Mouse (Mus musculus) 416B (cell line): ENCODE measurements around the gene Frem2.

Experiments
- DNase-seq: peaks from one replicate; pipeline ENCODE4 v3.0.0; 2011; ENCODE audit warnings: low read depth

Frem2 gene

DNA sequence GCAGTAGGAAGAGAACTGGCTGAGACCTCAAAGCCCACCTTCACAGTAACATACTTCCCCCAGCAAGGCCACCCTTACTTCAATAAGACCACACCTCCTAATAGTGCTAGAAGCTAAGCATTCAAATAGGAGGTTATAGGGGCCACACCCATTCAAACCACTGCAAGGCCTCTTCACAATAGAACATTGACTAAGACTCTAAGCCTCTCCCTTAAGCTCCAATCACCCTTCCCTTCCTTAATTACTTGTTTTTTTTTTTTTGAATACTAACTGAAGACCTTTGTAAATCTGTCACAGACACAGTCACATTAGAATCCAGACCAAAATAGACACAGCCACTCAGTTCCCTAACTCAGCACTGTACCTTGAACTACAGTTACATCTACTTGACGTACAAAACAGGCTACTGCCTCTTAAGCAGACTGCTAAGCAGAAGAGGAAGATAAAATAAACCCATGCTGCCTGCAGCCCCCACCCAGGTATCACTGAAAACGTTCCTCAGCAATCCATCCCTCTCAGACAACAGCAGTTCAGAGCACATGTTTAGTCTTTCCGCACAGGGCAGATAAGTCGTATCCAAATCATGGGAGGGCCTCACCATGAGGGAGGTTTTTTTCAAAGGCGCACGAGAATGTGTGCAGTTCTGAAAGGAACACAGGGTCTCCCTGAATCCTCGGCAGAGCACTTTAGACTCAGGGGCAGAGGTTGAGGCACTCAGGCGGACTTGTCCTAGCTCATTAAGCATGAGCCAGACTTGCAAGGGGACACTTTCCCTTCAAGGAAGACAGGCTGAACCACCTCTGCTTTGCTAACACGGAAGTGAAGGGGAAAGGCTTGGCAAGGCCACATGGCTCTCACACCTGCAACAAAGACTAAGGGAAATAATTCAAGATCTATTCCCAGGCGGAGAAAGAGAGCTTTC lies 101.9 kb downstream of the Frem2 start:
- no peak for DNase-seq

DNA sequence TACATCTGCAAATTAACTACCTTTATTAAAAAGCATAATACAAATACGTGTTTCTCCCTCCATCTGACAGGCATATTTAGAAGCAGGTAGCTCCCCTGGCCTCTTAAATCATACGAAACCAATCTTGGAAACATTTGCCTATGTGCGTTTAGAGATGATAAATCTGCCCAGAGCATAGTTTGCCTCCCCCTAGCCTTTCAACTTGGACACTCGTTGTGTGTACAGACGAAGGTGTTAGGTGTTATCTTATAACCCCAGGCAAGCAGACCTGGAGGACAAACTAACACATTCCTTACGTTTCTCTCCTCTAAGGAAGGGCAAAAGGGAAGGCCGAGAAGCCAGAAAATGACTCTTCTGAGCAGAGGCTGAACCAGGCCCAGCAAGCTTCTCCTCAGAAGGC lies 104.5 kb downstream of the Frem2 start:
- DNase-seq, result no peak

DNA sequence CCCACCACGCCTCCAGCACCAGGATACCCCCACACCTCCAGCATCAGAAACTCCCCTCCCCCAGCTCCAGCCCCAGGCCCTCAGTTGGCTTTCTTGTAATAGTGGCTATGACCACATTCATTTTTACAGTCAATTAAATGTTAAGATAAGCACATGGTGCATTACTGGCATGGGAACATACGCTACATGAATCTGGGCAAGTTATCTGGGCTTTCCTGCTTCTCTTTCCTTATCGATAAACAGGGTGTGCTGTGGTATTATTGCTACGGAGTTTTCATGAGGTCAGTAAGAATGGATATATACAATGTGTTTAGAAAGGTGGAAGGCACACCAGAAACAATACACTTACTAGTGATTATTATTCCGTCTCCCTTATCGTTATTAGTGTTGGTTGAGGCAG lies 125.1 kb downstream of the Frem2 start:
- DNase-seq, result no peak

DNA sequence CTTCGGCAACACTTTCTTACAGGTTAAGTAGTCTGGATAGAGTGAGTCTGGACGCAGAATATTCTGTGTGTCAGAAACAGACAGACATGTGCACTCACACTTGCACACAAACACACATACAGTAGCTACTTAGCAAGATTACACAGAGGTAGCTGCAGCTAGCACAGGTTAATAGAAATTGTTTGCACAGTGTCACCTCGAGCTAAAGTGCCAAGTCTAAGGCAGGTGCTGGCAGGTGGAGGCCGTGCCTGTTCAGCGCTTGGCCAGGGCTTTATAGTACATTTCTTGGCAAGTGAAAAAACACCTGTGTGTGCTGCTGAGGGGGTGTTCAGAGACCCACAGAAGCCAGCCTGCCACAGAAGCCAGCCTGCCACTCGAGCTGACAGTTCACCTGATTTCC lies 126.8 kb downstream of the Frem2 start:
- no peak for DNase-seq

DNA sequence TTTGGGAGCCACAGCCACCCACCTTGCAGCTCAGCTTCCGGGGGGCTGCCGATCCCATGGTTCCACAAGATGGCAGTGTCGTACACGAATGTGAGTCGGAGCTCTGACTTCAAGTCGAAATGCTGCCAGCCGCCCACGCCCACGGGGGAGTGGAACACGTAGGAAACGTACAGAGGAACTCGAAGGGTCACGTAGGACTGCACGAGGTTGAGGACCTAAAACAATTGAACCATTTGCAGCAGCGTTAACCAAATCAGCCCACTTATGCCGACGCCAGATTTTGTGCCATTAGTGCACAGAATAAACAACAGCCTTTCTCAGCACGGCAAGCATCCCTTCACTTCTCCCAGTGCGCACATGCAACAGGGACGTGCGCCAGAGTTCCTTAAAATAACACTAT lies 131.4 kb downstream of the Frem2 start:
- DNase-seq, result peak; percentile 8

DNA sequence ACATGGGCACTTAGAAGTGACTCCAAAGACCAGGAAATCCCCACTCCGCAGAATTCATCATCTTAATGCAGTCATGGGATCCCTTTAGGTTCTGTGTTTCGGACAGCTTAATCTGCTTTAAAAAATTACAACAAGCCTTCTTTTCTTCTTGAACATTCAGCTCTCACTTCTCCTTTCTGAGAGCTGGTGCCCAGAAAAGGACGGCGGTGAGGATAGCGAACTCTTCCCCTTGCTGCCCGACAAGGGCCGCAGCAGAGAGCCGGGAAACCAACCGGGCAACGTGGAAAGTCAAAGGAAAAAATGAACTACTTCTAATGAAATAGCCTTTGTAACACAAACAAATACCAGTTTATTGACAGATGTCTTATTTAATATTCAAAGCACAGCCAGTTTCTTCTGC lies 134.4 kb downstream of the Frem2 start:
- DNase-seq, result no peak

DNA sequence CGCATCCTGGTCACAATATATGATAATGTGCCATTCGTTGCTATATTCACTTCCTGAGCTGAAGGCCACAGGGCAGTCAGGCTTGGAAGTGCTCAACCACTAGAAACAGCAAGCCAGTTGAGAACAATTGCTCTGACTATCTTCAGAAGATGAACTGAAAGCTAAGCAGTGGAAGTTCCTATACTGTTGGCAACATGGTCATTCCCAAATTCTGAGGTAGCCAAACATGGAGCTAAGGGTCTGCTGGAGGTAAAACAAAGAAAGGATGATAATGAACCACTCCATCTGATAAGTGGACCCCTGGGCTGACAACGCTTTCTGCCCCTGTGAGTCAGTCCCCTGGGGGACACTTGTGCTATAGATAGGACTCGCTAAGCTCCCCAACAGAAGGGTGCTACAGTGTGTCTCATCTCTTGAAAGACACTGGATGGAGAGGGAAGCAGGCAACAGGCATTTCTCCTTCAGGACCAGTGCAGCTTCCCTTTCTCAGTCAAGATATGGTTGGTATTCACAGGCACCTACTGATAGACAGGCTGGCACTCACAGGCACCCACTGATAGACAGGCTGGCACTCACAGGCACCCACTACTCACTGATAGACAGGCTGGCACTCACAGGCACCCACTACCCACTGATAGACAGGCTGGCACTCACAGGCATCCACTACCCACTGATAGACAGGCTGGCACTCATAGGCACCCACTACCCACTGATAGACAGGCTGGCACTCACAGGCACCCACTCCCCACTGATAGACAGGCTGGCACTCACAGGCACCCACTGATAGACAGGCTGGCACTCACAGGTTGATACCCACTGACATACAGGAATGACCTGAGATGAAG lies 142.7 kb downstream of the Frem2 start:
- DNase-seq, result no peak

DNA sequence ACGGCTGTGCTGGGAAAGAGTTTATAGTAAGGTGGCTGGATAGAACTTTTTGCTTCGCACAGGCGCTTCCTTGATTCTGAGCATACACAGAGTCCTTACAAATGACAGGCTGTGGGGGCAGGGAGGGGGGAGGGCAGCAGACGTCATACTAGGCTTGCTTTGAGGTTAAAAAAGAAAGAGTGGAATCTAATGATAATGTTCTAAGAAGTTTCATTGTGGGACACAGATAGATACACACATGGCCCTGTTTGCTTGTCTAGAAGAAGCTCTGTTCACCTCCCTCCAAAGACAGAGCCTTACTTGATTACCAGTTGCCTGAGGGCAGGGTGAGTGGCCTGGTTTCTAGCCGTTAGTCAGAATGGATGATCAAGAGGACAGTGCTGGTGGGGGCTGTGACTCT lies 144.1 kb downstream of the Frem2 start:
- no peak for DNase-seq

DNA sequence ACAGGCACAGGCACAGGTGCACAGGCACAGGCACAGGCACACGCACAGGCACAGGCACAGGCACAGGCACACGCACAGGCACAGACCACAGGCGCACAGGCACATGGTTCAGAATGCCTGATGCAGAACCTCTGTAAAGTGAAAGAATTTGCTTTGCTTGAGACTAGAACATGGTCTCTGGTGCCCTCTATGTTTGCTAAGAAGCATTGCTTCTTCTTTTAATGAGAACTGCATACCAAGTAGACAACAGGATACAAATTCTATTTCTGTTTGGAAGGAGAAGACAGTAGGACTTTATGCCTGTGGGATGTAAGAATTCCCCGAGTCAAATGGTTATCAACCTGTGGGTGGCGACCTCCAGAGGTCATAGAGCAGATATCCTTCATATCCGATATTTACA lies 154.7 kb downstream of the Frem2 start:
- DNase-seq, result peak; percentile 62

DNA sequence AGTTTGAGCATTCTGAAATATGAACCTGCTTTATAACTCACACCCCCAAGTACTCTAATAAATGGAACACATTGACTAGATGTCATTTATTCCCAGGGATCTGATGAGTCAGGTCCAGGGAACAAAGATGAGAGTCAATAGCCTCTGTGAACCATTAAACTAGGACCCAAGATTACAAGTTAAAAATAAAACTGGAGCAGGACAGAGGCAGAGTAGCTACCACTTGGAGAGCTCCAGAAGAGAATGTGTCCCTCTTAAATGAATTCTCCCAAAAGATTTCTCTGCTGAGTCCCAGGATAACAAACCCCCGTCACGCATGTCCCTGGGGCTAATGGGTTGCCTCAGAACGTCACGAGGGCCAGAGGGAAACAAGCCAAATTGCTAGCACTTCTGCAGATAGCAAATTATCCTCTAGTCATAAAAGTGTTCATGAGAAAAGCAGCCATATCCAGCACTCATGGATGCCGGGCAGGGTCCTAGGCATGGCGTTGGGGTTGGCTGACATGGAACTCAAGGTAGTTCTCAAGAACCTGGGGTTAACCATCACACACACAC lies 158.7 kb downstream of the Frem2 start:
- no peak for DNase-seq

DNA sequence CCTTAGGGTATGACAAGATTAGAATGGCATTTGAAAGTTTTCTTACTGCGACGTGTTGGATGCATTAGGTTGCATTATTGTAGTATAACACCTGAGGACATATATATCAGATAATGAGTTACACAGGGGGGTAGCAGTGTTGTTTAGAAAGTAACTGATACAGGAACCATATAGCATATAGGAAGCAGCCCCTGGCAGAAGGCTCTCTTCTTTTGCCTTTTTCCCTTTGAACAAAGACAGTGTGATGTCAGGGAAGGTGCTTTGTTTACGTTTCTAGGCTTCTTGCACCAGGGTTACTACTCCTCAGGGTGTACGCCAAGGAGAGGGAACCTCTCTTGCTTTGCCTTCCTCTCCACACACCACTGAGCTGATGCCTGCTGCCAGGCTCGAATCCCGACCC lies 168.8 kb downstream of the Frem2 start, which contains the start of gene Stoml3:
TSS of gene Stoml3 (plus strand) at position 301 of the 400 bp plus-strand sequence.
- DNase-seq, result no peak

DNA sequence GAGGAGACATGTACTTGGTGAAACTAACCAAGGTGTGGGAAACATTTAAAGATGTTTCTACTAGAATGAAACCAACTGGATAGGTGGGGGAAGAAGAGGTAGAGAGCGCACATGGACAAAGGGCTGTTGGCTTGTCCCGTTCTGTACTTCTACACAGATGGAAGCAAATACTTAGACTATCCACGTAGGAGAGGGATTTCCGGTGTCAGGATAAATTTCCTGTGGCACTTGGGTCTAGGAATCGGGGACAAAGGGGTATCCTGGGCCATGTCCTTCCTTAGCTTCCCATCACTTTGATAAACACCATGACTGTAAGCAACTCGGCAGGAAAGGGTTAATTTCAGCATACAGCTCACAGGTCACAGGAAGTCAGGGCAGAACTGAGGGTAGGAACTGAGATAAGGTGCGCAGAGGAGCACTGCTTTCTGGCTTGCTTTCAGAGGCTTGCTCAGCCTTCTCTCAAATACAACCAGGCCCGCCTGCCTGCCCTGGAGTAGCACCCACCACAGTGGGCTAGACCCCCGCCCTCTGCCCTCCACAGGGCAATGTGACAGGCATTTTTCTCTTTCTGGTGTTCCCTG lies 170.1 kb downstream of the Frem2 start:
- DNase-seq, result no peak

DNA sequence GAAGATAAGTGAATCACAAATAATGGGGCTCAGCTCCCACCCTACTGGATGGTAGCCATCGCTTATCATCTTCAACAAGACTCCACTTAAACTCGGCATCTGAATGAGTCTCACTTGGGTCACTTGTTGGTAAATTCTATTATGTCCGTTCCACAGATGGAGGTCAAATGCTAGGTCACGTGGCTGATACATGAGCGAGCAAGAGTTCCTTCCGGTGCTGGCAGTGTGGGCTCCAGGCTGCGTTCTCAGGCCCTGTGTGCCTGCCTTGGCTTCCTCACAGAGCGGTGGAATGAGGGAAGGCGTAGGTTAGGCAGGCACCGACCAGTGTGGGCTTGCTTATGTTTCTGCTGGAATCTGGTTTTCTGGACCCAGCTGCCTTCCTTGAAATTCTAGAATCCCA lies 170.6 kb downstream of the Frem2 start:
- no peak for DNase-seq

DNA sequence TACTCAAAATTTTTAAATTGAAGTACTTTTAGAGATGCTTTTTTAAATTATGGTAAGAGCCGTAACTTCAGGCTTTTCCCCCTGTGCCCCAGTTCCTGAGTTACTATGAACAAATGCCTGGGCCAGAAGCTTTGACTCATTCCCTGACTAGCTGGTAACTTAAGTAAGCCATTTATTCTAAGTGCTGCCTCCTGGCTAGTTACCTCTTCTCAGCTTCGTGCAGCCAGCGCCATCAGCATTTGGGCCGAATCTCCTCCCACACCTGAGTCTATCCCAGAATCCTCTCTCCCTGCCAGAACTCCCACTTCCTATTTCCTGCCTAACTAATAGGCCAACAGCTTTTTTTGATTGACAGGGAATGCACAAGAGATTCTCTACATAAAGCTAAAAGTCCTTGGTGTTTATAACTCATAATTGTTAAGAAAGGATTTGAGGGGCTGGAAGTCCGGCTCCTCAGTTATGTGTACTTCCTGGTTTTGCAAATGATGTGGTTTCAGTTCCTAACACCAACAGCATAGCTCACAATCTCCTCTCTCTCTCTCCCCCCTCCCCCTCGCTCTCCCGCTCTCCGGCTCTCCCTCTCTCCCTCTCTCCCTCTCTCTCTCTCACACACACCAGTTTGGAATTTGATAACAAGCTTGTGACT lies 173.6 kb downstream of the Frem2 start:
- DNase-seq, result peak; percentile 17

DNA sequence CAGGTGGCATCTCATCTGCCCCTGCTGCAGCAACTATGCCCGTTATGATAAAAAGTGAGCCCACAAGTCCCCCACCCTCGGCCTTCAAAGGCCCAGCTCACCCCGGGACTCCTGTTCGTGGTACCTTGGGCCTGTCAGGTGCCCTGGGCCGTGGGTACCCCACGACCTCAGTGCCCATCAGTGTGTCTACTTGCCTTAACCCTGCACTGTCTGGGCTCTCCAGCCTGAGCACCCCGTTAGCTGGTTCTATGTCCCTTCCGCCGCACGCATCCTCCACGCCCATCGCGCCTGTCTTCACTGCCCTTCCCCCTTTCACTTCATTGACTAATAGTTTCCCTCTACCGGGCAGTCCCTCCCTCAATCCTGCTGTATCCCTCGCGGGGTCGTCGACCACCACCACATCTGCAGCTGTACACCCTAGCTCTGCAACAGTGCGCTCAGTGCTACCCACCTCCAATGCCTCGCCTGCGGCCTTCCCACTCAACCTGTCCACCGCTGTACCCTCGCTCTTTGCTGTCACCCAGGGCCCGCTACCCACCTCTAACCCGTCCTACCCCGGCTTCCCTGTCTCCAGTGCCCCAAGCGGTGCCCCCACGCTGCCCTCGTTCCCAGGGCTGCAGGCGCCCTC lies 178.6 kb downstream of the Frem2 start:
- no peak for DNase-seq

DNA sequence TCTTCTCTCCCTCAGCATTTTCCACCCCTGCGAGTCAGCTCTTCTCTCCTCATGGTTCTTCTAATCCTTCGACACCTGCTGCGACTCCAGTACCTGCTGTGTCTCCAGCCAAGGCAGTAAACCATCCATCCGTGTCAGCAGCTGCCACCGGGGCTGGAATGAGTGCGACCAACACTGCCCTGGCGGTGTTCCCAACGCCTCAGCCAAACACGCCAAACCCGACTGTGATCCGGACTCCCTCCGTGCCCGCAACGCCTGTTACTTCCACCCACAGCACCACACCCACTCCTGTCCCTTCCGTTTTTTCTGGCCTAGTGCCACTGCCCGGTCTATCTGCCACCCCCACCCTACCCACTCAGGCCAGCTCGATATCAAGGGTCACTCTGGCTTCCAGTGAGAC lies 179.7 kb downstream of the Frem2 start:
- no peak for DNase-seq

DNA sequence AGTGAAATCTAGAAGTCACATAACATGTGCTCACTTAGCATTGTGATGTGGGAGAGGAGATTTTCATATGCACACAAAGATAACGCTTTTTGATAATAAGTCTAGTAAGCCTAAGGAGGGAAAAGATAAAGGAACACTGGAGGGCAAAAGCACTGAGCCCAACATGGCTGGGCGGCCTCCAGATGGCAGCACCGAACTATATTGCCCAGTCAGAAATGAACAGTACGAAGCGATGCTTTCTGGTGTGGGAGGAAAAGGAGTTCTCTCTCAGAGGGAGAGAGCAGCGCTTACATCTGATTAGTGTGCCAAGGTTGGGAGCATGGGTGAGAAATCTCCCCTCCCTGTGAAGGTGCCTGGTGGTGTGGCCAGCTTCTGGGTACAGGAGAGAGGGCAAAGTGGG lies 181.3 kb downstream of the Frem2 start:
- peak; percentile 21 for DNase-seq

DNA sequence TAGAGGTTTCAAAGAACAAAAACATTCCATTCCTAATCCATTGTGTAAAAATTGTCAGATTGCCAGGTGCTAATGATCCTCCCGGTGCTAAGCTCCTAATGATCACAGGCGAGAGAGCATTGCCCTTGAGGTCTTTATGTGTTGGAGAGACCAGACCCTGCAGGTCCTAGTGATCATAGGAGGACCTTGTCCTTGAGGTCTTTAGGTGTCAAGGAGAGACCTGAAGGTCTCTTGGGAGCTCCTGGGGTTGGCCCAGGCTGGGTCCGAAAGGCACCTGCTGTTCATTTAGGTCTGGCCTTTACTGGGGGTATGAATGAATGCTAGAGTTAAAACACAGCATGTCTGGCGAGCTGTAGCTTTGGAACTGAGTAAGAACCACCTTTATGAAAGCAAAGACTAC lies 183.0 kb downstream of the Frem2 start:
- no peak for DNase-seq

DNA sequence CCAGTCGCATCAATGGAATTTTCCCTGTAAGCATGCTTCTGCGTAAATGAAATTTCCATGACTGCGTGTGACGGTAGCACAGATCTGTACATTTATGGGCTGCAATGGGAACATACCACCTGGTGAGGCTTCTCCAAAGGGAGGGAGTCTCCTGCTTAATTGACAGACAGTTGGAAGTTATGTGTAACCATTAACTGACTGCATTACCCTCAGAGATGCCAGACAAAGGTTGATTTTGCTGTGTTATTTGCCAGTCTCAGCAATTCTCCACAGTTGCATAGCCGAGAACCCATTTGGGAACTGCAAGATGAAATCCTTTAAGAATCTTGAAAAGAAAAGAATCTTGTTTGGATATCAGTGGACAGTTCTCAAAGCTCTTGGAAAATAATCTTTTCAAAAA lies 185.1 kb downstream of the Frem2 start:
- no peak for DNase-seq

DNA sequence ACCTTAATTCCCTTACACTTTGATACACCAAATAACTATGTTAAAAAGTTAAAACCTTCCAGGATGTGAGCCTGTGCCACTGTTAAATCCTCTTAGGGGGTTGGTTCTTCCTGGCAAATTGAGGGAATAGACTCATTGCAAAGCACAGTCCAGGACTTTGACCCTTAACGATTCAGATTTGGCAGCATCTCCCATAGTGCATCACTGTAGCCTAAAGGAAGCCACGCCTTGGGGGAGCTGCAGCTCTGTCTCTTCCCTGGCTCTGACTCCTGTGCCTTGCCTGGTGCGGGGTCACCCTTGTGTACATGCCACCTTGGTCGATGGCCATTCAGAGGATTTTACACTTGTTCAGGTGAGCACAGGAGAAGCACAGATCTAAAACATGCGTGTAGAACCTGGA lies 187.5 kb downstream of the Frem2 start:
- no peak for DNase-seq

DNA sequence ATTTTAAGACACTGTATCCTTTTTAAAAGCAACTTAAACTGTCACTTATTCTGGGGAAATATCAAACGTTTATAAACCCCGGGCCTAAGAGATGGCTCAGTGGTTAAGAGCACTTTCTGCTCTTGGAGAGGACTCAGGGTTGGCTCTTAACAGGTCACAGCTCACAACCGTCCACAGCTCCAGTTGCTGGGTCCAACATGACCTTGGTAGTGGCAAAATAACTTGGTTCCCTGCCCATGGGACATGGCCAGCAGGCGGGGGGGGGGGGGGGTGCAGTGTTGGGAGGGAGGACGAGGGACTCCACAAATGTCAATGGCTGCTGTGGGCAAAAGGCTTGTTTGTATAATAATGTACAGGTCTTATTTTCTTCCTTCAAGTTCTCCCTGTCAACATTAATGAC lies 189.8 kb downstream of the Frem2 start:
- no peak for DNase-seq
